ENCODE assay signal across 8 mouse cellular contexts in genomic region chr9:58216402-58216801, GRCm38 (mm10). TPM values are rescaled to one million over a fixed set of nuclear protein-coding genes. Genes with fewer than 3 reads are reported as not detected.
DNase-seq lines count a peak whose midpoint lies in the region; ATAC-seq and TF ChIP-seq lines count a peak whose summit lies in the region.

No protein-coding gene starts in this region.

- in situ Hi-C loops in ES-E14 (cut with MboI; ENCODE audit: low sequenced_read_pairs in 2 of 2, unreplicated experiment in 2 of 2): loop anchor here in 1 of 2 experiments (25.0 kb wide), 1 partner anchor 354 kb away; no protein-coding TSS in a partner anchor

- H3K4me1 ChIP-seq in ES-E14 (ENCODE audit: control insufficient read depth in 2 of 2, insufficient read depth in 2 of 2, low read length in 2 of 2, poor library complexity in 1 of 2): peaks cover 22 to 43% of the 10 kb centered on the region in 2 experiments
- peaks cover 11% of the 10 kb centered on the region for H3K4me1 ChIP-seq in hindbrain, embryonic 13.5 days (replicated peaks)

- peak; percentile 68; the same call in 1 of the 2 replicates for ATAC-seq in hindbrain, embryonic 13.5 days (ENCODE audit: low FRiP score)

- 44% methylated on average over 6 of the region's 6 CpGs for WGBS in hindbrain, embryonic 13.5 days

- no peak overlapping the region for H3K27ac ChIP-seq in ES-E14 (ENCODE audit: insufficient read depth, low read depth, low read length, poor library complexity, severe bottlenecking)
- no peak overlapping the region for H3K27ac ChIP-seq in hindbrain, embryonic 13.5 days

- peaks cover 23% of the 10 kb centered on the region for H3K36me3 ChIP-seq in ES-E14 (ENCODE audit: control insufficient read depth, insufficient read depth, low read length, poor library complexity, severe bottlenecking)
- H3K36me3 ChIP-seq in hindbrain, embryonic 13.5 days: no peaks in the 10 kb centered on the region

- H3K27me3 ChIP-seq in hindbrain, embryonic 13.5 days: 0 out of 2 replicates have a peak, but pooled peaks cover 4% of the 10 kb centered on the region

- no peak overlapping the region for H3K4me2 ChIP-seq in hindbrain, embryonic 13.5 days

- DNase-seq in layer of hippocampus, adult 11-12 months (ENCODE audit: low spot score): peak; percentile 32
- DNase-seq in layer of hippocampus, postnatal 36 days: no peak
- DNase-seq in ES-E14 (ENCODE audit: low read depth, low spot score): peak; percentile 59
- DNase-seq in brain, adult 2 months (ENCODE audit: low read depth, low spot score): peak; percentile 55
- DNase-seq in lung, postnatal 14 days: peak; percentile 34
- peak; percentile 71 for DNase-seq in testis, postnatal 10 days (ENCODE audit: low spot score)
- DNase-seq in spleen, postnatal 36 days (ENCODE audit: low spot score in 2 of 2): no peak

- H3K9ac ChIP-seq in ES-E14 (ENCODE audit: insufficient read depth, low read depth, low read length, poor library complexity, severe bottlenecking): no peak overlapping the region
- H3K9ac ChIP-seq in hindbrain, embryonic 13.5 days: no peak overlapping the region

- H3K4me3 ChIP-seq in ES-E14 (ENCODE audit: insufficient read depth in 1 of 2, low read depth in 1 of 2, low read length in 2 of 2, poor library complexity in 1 of 2, severe bottlenecking in 1 of 2): no peak overlapping the region
- no peak overlapping the region for H3K4me3 ChIP-seq in hindbrain, embryonic 13.5 days

- H3K9me3 ChIP-seq in ES-E14 (ENCODE audit: control insufficient read depth, insufficient read depth, low read depth, low read length): no peaks in the 10 kb centered on the region
- H3K9me3 ChIP-seq in hindbrain, embryonic 13.5 days: no peaks in the 10 kb centered on the region

TF ChIP-seq in ES-E14, 5 proteins besides CTCF, POLR2A, EP300 and RAD21:
- no peak; the same call in 1 of the 2 replicates for TF ChIP-seq CHD2 (IDR thresholded peaks at IDR 0.05; ENCODE audit: low read depth, low read length)
- TF ChIP-seq ZC3H11A (IDR thresholded peaks at IDR 0.05; ENCODE audit: borderline replicate concordance, low read depth, low read length): peak; percentile 27; the same call in 1 of the 2 replicates
- no peak for TF ChIP-seq MAFK (IDR thresholded peaks at IDR 0.05; ENCODE audit: insufficient read depth, low read depth, low read length)
- TF ChIP-seq HCFC1 (IDR thresholded peaks at IDR 0.05; ENCODE audit: borderline replicate concordance, insufficient read depth, low read length): no peak

RNA-seq across cellular contexts. Expression of gene Islr2, which starts 12.3 kb away (rescaled TPM):
- total RNA-seq in layer of hippocampus, postnatal 36 days (2021): 100 to 1,000 TPM; 134 to 145 TPM
- total RNA-seq in ES-E14 (2012; rRNA removed): 7.8 and 12.8 TPM in 2 replicates
- 11.1 and 11.3 TPM in 2 replicates for polyA plus RNA-seq in hindbrain, embryonic 13.5 days (2015; fragmentation: Nextera tagmentation; extraction: Ambion mirVana)

RNA-seq across cellular contexts. Expression of gene Islr, which starts 12.3 kb away (rescaled TPM):
- total RNA-seq in layer of hippocampus, postnatal 36 days (2021): 10 to 100 TPM; 11.5 to 14.5 TPM
- 0.22 and 0.26 TPM in 2 replicates for total RNA-seq in ES-E14 (2012; rRNA removed)
- 40.9 and 43.7 TPM in 2 replicates for polyA plus RNA-seq in hindbrain, embryonic 13.5 days (2015; fragmentation: Nextera tagmentation; extraction: Ambion mirVana)

RNA-seq across cellular contexts. Expression of gene Pml, which starts 33.2 kb away (rescaled TPM):
- 10 to 100 TPM; 12.8 to 15.4 TPM for total RNA-seq in layer of hippocampus, postnatal 36 days (2021)
- 72.6 and 112 TPM in 2 replicates for total RNA-seq in ES-E14 (2012; rRNA removed)
- polyA plus RNA-seq in hindbrain, embryonic 13.5 days (2015; fragmentation: Nextera tagmentation; extraction: Ambion mirVana): 4.0 and 4.7 TPM in 2 replicates

RNA-seq across cellular contexts. Expression of gene Stoml1, which starts 36.6 kb away (rescaled TPM):
- 10 to 100 TPM; 71.3 to 79.0 TPM for total RNA-seq in layer of hippocampus, postnatal 36 days (2021)
- 51.7 and 95.7 TPM in 2 replicates for total RNA-seq in ES-E14 (2012; rRNA removed)
- 105 and 116 TPM in 2 replicates for polyA plus RNA-seq in hindbrain, embryonic 13.5 days (2015; fragmentation: Nextera tagmentation; extraction: Ambion mirVana)

Comparison
In these comparisons a context has a peak if more than half of its experiments do, and no peak if none do; other contexts are left out.
1. DNase-seq: peak in layer of hippocampus, adult 11-12 months (single experiment), ES-E14 (single experiment), brain, adult 2 months (single experiment), lung, postnatal 14 days (single experiment) and testis, postnatal 10 days (single experiment); none in layer of hippocampus, postnatal 36 days (0 of 2) and spleen, postnatal 36 days (0 of 2).